Mouse (Mus musculus): ENCODE results near the gene Rps7.

Gene Rps7

DNA sequence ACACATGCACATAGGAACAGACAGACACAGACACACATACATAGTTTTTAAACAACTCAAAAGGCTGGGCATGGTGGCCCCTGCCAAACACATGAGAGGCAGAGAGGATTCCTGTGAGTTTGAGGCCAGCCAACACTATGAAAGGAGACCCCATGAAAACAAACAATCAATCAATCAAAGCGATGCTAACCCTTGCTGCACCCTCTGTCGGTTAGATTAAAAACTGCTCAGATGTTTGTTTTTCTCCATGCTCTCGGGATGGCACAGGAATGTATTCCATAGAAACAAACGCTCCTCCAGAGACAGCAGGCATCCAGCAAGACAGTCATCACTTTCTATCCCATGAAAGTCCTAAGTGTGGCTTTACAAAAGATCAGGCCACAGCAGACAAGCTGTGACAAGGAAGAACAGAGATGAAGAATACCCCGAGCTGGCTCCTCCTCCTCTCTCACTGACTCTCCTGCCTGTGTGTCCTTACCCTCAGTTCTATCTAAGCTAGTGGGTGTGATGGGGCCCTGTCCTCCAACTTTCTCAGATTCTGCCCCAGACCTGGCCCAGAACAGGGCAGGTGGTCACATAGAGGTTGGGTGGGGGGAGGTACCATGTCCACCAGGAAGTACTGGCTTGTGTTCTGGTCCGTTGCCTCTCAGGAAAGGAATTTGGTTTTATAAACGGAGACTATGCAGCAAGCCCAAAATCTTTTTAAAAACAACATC, 14.1 kb downstream of the Rps7 start:
- intact Hi-C loops (cut with DNase I) = no loop called here

DNA sequence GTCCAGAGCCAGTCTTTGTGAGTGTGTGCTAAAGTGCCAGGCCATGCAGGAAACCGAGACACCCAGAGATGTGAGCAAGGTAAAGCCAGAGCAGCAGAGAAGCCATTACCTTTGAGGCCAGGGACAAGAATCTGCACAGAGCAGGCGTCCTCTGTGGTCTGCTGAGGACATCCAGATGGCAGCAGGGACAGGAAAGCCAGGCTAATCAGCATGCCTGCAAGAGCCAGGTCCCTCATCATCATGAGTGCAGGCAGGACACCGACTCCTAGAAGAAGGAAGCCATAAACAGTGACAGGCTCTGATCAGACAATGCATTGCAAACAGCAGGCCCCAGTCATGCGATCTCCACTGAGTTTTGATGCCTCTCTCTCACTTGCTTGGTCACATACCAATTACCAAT, 18.5 kb downstream of the Rps7 start:
- intact Hi-C loops (cut with DNase I) = no loop called here

DNA sequence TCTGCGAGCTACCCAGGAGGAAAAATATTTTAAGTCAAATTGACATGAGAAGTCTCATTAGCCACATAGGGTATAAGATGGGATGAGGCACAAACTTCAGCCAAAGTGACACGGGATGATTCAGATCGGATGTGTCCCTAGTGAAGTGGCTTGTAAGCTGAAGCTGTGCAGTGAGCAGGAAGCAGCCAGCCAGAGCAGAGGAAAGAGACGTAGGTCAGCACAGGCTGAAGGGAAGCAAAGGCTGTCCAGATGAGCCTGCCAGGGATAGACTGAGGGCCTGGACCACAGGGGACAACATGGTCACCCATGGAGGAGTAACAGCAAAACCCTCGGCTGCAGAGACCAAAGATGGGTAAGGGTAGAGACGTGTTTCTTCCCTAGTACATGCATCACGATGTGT, 21.4 kb downstream of the Rps7 start:
- intact Hi-C loops (cut with DNase I) = no loop called here

DNA sequence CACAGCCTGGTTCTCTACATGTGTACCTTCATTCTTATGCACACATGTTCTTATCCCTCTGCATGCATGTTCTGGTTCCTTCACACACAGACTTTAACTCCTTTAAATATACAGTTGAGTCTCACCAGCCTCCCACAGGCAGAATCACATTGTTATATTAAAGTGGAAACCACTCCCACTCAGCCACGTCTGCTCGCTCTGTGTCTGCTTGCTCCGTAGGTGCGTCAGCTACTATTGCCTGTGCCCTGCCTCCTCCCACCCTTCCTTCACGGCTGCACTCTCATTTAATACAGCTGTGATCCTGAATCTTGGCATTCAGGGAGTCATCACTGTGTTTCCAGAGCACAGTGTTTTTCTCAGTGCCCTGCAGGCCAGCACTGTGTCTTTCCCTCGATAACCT, 23.4 kb downstream of the Rps7 start:
- intact Hi-C loops (cut with DNase I) = no loop called here

DNA sequence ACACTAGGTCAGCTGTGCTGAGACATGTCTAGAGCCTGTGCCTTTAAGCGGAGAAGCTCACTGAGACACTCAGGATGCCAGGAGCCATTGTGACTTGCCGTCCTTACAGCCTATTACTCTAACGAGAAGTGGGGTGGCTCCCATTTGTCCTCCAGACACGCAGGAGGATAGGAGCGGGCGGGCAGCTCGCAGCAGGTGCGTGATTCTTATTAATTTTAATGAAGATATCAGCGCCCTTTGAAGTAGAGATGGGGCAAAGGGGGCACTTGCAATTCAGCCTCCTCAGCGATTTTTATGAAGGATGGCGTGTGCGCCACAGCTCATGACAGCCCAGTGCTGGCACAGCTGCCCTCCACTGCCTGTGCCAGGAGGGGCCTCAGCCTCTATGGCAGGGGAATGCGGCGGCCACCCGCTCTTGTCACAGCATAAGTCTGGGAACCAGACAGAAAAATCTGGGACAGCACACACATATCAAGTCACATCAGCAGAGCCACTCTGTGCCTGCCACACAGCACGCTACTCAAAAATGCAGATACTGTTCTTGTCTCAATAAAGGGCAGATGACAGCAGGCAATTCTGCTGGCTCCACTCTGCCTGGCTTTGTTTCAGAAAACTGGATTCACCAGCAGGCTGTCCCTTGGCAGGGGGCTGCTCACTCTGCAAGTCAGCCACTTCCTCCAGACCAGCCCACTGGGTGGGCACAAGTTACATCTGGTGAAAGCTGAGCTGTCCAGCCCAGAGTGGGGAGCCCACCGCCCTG, 28.0 kb downstream of the Rps7 start:
- intact Hi-C loops (cut with DNase I) = no loop called here

DNA sequence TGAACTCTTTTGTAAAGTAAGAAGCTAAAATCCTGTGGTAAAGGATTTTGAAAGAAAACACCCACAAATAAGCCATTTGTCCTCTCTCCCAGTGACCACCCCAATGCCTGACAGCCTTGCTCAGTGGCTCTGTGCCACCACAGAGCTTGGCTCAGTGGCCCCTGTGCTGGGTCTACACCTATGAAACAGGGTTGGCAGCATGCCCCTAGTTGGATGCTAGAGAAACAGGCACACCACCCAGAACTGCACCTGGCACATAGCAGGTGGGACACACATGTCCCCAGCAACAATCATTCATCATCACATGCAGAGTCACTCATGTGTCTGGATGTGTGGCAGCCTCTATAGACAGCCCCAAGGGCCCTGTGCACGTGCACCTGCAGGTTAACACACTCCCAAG, 32.3 kb downstream of the Rps7 start:
- intact Hi-C loops (cut with DNase I) = no loop called here

DNA sequence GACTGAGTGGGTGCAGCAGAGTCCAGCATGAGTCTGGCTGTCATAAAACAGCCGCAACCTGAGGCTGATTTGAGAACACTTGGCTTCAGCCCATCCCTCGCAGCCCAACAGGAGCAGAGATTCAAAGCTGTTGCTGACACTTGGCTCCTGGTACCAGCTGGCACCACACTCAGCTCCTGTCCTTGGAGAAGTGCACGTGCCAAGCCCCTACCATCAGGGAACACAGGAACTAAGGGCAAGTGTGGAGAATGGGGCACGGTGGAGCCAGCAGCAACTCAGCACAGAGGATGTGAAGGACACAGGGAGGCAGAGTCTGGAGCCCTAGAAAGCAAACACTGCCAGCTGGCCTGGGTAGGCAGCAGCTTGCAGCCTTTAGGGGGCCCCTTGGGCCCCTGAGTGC, 33.5 kb downstream of the Rps7 start:
- intact Hi-C loops (cut with DNase I) = no loop called here

DNA sequence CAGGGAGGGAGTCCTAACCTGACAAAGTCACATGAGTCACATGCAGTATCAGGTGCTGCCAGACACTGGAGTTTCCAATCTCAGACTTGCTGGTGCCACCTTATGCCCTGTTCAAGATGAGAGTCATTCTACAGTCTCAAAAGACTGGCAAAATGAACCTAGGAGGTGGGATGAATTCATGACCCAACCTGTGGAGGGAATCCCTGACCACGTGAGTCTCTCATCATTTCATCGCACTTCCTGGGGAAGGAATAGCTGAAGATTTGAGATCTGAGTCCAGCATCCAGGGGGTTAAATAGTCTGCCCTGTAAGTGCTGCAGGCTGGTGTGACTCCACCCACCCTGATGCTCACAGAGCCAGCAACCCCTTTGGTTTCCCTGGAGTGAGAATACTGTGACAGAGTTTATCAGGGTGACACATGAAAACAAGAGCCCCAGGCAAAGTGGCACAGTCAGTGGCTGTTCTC, 37.2 kb downstream of the Rps7 start:
- intact Hi-C loops (cut with DNase I) = no loop called here

DNA sequence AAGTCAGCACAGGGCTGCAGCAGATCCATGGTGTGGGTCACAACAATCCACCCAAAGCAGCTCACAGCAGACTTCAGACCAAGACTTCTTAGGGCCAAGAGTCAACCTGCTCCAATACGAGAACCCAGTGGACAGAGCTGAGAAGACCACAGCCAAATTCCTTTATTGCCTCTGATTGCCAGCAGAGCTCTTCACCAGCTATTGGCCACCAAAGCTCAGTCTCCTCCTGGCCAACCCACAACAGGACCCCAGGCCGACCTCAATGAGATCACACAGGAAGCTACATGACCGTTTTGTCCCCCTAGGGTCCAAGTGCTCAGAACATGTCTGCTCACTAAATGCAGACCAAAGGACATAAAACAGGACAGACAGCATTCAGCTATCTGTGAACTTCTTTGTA, 37.6 kb downstream of the Rps7 start:
- intact Hi-C loops (cut with DNase I) = no loop called here

DNA sequence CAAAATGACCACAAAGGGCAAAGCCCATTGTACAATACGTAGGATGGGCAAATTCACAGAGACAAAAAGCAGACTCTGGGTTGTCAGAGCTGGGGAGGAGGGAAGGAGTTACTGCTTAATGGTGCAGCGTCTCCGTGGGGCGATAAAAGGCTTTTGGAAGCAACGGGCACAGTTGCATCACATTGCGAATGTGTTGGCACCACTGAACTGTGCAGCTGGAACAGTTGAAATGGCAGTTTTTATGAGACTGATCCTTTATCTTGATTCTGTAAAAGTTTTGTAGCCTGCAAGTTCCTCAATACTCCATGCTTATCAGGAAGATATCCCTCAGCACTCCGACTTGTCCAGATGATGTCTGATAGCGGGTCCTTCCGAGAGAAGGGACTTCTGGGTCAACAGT, 38.1 kb downstream of the Rps7 start:
- intact Hi-C loops (cut with DNase I) = no loop called here

DNA sequence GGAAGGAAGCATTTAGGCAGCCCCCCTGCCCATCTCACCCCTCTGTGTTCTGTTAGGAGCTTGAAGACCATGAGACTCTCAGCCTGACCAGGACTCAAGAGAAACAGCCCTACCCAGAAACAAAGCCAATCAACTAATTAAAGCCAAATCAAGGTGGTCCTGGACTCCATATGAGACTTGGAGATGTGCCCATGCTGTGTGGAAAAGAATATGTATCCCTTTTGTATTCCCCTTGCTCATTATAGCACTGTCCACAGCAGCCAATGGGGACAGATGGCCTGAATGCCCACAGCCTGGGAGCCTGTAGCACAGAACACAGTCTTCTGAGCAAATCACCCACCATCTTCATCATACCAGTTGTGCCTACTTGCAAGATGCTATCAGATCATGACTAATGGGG, 38.9 kb downstream of the Rps7 start:
- intact Hi-C loops (cut with DNase I) = no loop called here

DNA sequence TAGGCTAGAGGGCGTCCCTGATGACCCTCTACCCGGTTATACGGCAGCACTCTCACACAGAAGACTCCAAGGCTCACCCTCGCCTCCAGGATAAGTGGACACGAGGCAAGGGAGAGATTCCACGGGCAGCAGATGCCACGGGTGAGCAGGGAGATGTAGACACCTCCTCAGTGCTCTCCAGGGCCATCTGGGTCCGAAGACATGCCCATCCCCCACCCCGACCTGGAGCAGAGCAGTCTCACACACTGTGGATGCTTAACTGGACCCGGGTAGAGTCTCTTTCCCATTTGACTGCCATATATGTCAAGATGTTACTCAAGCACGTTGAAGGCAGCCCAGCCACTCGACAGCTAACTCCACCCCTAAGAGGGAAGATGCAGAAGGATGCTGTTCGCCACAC, 45.3 kb downstream of the Rps7 start:
- intact Hi-C loops (cut with DNase I) = no loop called here

DNA sequence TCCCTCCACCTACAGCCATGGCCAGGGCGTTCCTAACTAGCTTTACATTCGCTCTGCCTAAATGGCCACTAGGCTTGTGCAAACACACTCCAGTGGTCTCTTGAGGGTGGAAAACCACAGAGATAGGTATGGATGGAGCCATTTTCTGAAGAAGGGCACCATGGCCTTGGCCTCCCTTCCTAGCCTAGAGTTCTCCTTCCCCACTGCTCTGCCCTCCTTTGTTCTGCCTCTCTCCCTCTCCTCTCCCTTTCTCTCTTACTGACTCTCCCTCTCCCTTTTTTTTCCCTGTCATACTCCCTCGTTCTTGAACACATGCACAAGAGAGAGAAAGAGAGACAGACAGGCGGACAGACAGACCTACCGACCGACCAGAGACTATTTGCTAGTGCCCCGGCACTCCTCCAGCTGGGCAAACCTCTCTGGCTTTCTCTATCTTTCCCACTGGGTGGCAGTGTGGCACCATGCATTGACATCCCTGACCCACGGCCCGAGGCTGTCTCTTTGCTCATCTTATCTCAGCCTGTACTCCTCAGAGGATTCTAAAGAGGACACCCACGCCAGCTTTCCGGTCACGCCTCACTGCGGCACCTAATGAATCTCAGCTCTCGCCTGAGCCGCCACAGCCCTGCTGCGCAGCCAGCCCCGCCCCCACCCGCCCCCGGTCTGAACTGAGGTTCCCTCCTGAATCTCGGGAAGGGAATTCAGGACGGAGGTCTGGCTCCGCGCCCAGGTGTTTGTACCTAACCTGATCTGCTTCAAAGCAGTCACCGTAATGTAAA, 46.5 kb downstream of the Rps7 start:
- intact Hi-C loops (cut with DNase I) = loop anchor here (10.0 kb wide), 1 partner anchor 1296 kb away; no protein-coding TSS in a partner anchor

DNA sequence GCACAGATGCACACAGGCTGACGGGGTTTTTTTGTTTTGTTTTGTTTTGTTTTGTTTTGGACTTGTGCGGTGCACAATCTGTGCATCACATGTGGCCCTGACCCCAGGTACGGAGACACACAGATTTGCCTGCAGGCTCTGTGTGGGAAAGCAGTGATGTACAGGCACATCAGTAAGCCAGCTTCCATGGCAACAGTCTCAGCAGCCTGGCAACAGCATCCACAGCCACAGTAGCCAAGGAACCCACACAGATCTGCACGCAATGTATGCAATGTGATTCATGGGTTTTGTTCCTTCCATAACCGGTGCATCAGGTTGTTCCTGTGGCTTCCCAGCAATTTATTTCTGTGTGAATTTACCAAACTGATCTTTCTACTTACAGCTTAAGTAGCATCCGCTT, 47.8 kb downstream of the Rps7 start:
- intact Hi-C loops (cut with DNase I) = loop anchor here (10.0 kb wide), 1 partner anchor 1297 kb away; no protein-coding TSS in a partner anchor

DNA sequence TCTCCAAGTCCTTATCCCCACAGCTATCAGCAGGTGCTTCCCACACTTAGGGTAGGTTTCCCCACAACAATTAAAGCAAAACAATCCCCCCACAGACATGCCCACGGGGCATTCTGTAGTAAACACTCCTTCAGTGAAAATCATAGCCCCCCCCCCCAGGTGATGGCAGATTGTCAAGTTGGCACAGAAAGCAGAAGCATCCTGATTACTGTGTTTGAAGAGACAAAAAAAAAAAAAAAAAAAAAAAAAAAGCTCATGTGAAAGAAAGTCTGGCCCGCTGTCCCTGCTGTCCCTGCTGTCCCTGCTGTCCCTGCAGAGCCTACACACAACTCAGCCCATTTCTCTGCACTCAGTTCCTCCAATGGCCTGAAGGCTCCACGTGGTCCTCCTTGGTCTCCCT, 51.7 kb downstream of the Rps7 start:
- intact Hi-C loops (cut with DNase I) = loop anchor here (10.0 kb wide), 1 partner anchor 1301 kb away; no protein-coding TSS in a partner anchor

DNA sequence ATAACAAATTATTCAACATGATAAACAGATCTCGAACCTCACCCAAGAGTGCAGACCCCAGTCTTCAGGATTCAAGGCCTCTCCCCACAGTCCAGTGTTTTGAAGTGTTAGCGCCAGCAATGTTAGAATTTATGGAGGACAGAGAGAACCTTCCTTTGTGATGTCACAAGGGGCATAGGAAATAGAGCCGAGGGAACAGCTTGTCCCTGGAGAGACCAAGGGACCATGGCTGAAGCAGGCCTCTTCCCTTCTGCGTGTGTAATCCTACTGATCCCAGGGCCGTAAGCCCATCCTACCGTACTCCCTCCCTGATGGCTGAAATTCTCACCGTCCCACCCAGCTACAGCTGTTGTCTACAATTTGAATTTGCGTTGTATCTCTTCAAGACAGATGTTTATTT, 53.3 kb downstream of the Rps7 start, which contains the start of gene Allc:
TSS of gene Allc (minus strand) at position 101 of the 400 bp plus-strand sequence.
- intact Hi-C loops (cut with DNase I) = loop anchor here (10.0 kb wide), 1 partner anchor 1302 kb away; no protein-coding TSS in a partner anchor

Small RNAs within 50 kb of the gene (microRNA-seq; reads per million reads assigned to microRNA genes)
- gene Mir6937 = 0.37 to 0.57 reads per million in 2 experiments
